Mouse (Mus musculus) embryonic facial prominence, embryonic 12.5 days (tissue): ENCODE results near the gene Thada. TPM values are rescaled to one million over a fixed set of nuclear protein-coding genes. Genes with fewer than 3 reads are reported as not detected.
"Not testable (repeated sequence)": the region's sequence is repeated elsewhere in the genome, so short reads cannot be mapped to it uniquely, and the experiment has no call there.

Source experiments
- ATAC-seq: fragments of 200-750 bp; cut with Nextera tagmentation; 2 replicates; pipeline ENCODE4 v1.8.0; 2017; ENCODE audit not compliant: insufficient number of reproducible peaks, insufficient read depth, low FRiP score, low TSS enrichment
- H3K27ac ChIP-seq: fragments of 300-500 bp; sonication (generic); 2 replicates; pipeline ENCODE4 v1.5.1; 2016; ENCODE audit warnings: mild to moderate bottlenecking
- H3K27me3 ChIP-seq: fragments of 300-500 bp; sonication (generic); 2 replicates; pipeline ENCODE4 v1.6.1; 2016; ENCODE audit warnings: mild to moderate bottlenecking, moderate library complexity
- H3K36me3 ChIP-seq: fragments of 300-500 bp; sonication (generic); 2 replicates; pipeline ENCODE4 v1.6.1; 2016; ENCODE audit warnings: mild to moderate bottlenecking
- H3K4me1 ChIP-seq: fragments of 300-500 bp; sonication (generic); 2 replicates; pipeline ENCODE4 v1.6.1; 2016
- H3K4me2 ChIP-seq: fragments of 300-500 bp; sonication (generic); replicated peaks from 2 replicates; pipeline ENCODE4 v1.6.1; 2016; ENCODE audit warnings: mild to moderate bottlenecking, moderate library complexity
- H3K4me3 ChIP-seq: fragments of 300-500 bp; sonication (generic); 2 replicates; pipeline ENCODE4 v1.5.1; 2016; ENCODE audit warnings: mild to moderate bottlenecking
- H3K9ac ChIP-seq: fragments of 300-500 bp; sonication (generic); 2 replicates; pipeline ENCODE4 v1.6.1; 2016; ENCODE audit warnings: mild to moderate bottlenecking, moderate library complexity
- H3K9me3 ChIP-seq: fragments of 300-500 bp; sonication (generic); 2 replicates; pipeline ENCODE4 v1.6.1; 2016; ENCODE audit warnings: mild to moderate bottlenecking, moderate library complexity
- WGBS: fragments of 180-500 bp; shearing (Covaris S2); methylation state at CpG from one replicate; pipeline ENCODE4 v1.1.7; 2016; 5-methylcytosine and 5-hydroxymethylcytosine counted together
- polyA plus RNA-seq: library from polyadenylated mRNA; unstranded; fragments of >200 nt; fragmentation: Nextera tagmentation; extraction: Ambion mirVana; gene quantifications from 2 replicates; pipeline ENCODE4 v1.2.1, GENCODE M21; 2016

The Thada gene
- polyA plus RNA-seq, 1 experiment from 2014 or later, result 10.2 TPM

GRCm38 (mm10) chr17:84244182-84244920 is 221.7 kb downstream of the Thada start:
- ATAC-seq, result no peak
- Histone ChIP-seq H3K4me1 (peaks cover 10% of the 10 kb centered on the region), H3K4me2 (no peak overlapping the region), H3K27ac (peak overlapping the region; percentile 52; the same call in 1 of the 2 replicates), H3K36me3 (0 out of 2 replicates have a peak, but pooled peaks cover 3% of the 10 kb centered on the region), H3K9ac (no peak overlapping the region), H3K4me3 (no peak overlapping the region), H3K9me3 (no peaks in the 10 kb centered on the region), H3K27me3 (no peaks in the 10 kb centered on the region)
- 74% methylated on average over 18 of the region's 18 CpGs for WGBS

DNA sequence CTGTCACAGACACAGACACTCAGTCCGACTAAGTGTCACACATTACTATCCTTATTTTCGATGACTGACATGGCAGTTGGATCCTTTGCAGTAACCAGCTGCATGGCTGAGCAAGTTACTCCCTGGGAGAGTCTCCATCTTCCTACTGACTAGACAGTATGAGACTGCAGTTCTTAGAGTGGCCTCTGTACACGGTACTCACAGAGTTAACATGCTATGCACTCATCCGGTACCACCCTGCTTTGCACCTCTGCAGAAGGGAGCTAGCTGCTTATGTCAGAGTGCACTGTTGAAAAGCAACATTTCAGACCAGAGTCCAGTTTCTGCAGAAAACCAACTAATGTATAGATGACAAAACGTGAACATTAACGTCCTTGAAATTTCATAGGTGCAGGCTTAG is 222.2 kb downstream of the Thada start:
- ATAC-seq, result 0 out of 2 replicates have a peak, but pooled peaks have one; percentile 69
- H3K27ac ChIP-seq, result peak overlapping the region; percentile 52; the same call in 1 of the 2 replicates
- no peak overlapping the region for H3K4me2 ChIP-seq
- H3K27me3 ChIP-seq, result no peaks in the 10 kb centered on the region
- H3K36me3 ChIP-seq, result 0 out of 2 replicates have a peak, but pooled peaks cover 3% of the 10 kb centered on the region
- no peak overlapping the region for H3K4me3 ChIP-seq
- no peaks in the 10 kb centered on the region for H3K9me3 ChIP-seq
- H3K4me1 ChIP-seq, result peaks cover 10% of the 10 kb centered on the region
- WGBS, result 68% methylated on average over 6 of the region's 6 CpGs
- no peak overlapping the region for H3K9ac ChIP-seq

GRCm38 (mm10) chr17:84241308-84241957 is 224.6 kb downstream of the Thada start:
- Histone ChIP-seq H3K4me1 (peaks cover 10% of the 10 kb centered on the region), H3K9ac (no peak overlapping the region), H3K36me3 (0 out of 2 replicates have a peak, but pooled peaks cover 3% of the 10 kb centered on the region), H3K27ac (no peak overlapping the region), H3K4me3 (no peak overlapping the region), H3K4me2 (no peak overlapping the region), H3K9me3 (no peaks in the 10 kb centered on the region), H3K27me3 (no peaks in the 10 kb centered on the region)
- ATAC-seq, result no peak
- 98% methylated on average over 6 of the region's 6 CpGs for WGBS

DNA sequence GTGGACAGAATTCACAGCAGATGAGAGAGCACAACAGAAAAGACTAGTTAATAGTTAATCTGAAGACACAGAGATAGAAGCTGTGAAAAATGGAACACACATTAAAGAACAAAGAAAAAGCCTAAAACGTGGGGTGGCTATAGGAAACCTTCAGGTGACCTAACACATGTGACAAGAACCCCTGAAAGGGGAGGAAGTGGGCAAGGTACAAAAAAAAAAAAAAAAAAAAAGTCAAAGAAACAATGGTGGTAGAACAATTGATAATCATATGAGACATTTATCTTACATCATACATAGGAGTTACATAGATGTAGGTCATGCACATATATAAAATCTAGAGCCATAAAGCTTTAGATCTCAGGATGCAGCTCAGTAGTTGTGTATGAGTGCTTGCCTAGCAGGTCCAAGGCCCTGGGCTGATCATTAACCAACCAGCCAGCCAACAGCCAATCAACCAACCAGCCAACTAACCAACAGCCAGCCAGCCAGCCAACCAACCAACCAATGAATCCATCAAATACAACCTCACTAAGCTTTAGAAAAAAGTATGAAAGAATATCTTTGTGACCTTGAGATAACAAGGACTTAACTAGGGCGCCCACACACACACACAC is 226.2 kb downstream of the Thada start:
- H3K4me2 ChIP-seq, result no peak overlapping the region
- 80% methylated on average over 2 of the region's 2 CpGs for WGBS
- ATAC-seq, result no peak

DNA sequence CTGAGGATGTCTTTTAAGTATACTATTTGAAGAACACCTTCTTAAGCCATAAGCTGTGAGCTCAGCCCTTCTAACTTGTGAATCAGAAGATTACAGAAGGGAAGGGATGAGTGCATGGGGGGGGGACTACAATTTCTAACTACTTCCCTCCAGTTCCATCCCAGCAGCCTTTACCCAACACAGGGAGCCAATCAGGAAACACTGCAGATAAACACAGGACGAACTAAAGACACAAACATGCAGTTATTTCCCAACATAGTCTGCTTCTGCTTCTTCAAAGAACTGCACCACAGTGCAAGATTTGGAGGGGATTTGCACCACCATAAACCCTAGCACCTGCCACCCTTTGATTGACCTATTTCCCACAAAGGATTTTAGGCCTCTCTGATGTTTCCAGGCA is 227.8 kb downstream of the Thada start:
- Histone ChIP-seq H3K4me1 (no peaks in the 10 kb centered on the region), H3K9me3 (no peaks in the 10 kb centered on the region), H3K27ac (no peak overlapping the region), H3K4me2 (no peak overlapping the region), H3K27me3 (no peaks in the 10 kb centered on the region), H3K36me3 (no peaks in the 10 kb centered on the region), H3K4me3 (no peak overlapping the region), H3K9ac (no peak overlapping the region)
- no peak for ATAC-seq
- 79% methylated on average over 1 of the region's 1 CpGs for WGBS

More for the DNA sequence above, 226.2 kb downstream of the Thada start:
- H3K9ac ChIP-seq, result no peak overlapping the region
- H3K4me3 ChIP-seq, result no peak overlapping the region
- H3K27ac ChIP-seq, result no peak overlapping the region
- H3K4me1 ChIP-seq, result peaks cover 10% of the 10 kb centered on the region
- no peaks in the 10 kb centered on the region for H3K27me3 ChIP-seq
- H3K36me3 ChIP-seq, result 0 out of 2 replicates have a peak, but pooled peaks cover 3% of the 10 kb centered on the region
- no peaks in the 10 kb centered on the region for H3K9me3 ChIP-seq

DNA sequence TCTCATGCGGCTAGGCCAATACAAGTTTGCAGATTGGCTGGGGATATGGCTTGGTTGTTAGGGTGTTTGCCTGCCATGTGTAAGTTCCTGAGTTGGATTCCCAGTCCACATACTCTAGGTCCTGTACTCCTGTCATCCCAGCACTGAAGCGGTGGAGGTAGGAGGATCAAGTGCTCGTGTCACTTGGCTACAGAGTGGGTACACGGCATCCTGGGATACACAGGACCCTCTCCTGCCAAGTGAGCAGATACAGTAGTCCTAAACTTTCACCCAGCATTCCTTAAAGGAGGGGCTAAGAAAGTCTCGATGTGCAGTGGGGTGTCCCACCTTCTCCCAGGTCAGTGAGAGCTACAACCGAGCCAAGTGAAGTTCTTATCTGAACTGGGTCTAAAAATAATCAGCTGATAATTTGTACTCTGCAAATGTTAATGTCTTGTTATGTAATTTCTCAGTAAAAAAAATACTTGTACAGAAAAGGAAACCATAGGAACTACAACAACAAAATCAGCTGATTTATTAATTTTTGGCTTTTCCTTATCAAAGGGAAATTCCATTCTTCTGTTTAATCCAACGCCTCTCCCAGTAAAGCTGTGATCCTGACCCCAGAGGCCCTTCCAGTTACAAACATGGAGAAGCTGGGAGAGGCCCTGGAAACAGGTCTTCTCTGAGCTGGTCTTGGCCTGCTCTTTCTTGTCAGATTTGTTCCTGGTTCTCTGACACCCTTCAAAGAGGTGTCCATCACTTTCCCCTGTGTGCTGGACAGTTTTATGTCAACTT is 229.0 kb downstream of the Thada start:
- H3K9me3 ChIP-seq, result no peaks in the 10 kb centered on the region
- 89% methylated on average over 7 of the region's 7 CpGs for WGBS
- no peaks in the 10 kb centered on the region for H3K36me3 ChIP-seq
- no peak overlapping the region for H3K9ac ChIP-seq
- ATAC-seq, result no peak
- no peak overlapping the region for H3K4me2 ChIP-seq
- H3K4me1 ChIP-seq, result no peaks in the 10 kb centered on the region
- no peak overlapping the region for H3K4me3 ChIP-seq
- H3K27me3 ChIP-seq, result no peaks in the 10 kb centered on the region
- H3K27ac ChIP-seq, result no peak overlapping the region

DNA sequence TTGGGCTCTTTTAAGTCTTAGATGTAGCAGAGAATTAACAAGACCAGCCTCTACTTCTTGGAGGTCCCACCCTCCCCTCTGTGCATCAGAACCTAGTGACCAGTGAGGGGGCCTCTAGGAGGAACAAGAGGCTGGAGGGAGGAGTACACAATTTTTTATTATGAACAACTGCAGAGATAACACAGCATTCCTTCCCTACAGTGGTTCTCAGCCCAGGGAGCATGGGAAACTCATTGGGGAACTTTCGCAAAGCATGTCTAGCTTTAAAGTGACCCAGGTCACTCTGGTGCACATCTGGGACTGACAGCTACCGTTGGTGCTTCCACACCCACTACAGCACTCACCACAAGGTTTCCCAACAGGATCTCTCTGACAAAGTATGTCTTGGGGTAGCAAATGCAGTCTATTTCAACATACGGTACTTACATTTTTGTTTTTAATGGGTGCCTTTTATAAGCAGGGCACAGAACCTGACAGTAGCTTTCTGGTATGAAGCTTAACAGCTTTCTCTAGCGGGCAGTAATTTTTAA is 230.5 kb downstream of the Thada start:
- no peaks in the 10 kb centered on the region for H3K27me3 ChIP-seq
- H3K4me1 ChIP-seq, result no peaks in the 10 kb centered on the region
- ATAC-seq, result no peak
- H3K36me3 ChIP-seq, result 0 out of 2 replicates have a peak, but pooled peaks cover 5% of the 10 kb centered on the region
- H3K4me3 ChIP-seq, result no peak overlapping the region
- WGBS, result 80% methylated on average over 4 of the region's 4 CpGs
- no peaks in the 10 kb centered on the region for H3K9me3 ChIP-seq
- H3K27ac ChIP-seq, result no peak overlapping the region
- no peak overlapping the region for H3K9ac ChIP-seq
- H3K4me2 ChIP-seq, result no peak overlapping the region

DNA sequence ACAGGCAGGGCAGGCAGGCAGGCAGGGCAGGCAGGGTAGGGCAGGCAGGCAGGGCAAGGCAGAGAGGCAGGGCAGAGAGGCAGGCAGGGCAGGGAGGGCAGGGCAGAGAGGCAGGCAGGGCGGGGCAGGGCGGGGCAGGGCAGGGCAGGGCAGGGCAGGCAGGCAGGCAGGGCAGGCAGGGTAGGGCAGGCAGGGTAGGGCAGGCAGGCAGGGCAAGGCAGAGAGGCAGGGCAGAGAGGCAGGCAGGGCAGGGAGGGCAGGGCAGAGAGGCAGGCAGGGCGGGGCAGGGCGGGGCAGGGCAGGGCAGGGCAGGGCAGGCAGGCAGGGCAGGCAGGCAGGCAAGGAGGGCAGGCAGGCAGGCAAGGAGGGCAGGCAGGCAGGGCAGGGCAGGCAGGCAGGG is 231.2 kb downstream of the Thada start:
- not testable (repeated sequence) for H3K27ac ChIP-seq, H3K9me3 ChIP-seq, H3K36me3 ChIP-seq, H3K4me2 ChIP-seq, H3K9ac ChIP-seq, H3K4me3 ChIP-seq, H3K27me3 ChIP-seq, H3K4me1 ChIP-seq
- no CpG with 5 or more reads among the region's 4 CpGs for WGBS
- ATAC-seq, result peak; percentile 35; the same call in 1 of the 2 replicates

DNA sequence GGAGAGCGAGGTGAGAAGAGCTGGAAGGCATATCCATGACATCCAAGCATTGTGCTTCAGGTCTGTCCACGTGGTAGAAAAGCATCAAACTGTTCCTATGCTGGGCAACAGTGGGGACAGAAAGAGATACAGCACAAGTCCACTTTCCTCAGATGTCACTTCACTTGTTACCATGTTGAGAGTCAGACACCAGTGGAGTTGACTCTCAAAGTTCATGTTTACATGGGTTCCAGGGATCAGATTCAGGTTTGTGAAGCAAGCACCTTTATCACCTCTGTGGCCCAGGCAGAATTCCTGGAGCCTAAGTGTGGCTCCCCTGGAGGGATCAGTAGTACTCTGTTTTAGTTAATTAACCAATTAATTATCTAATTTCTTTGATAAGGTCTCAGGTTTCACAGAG is 232.2 kb downstream of the Thada start:
- Histone ChIP-seq H3K4me3 (no peak overlapping the region), H3K27ac (no peak overlapping the region), H3K27me3 (no peaks in the 10 kb centered on the region), H3K36me3 (peaks cover 13% of the 10 kb centered on the region; the same call in 1 of the 2 replicates), H3K9me3 (no peaks in the 10 kb centered on the region), H3K9ac (no peak overlapping the region), H3K4me2 (no peak overlapping the region), H3K4me1 (no peaks in the 10 kb centered on the region)
- no peak for ATAC-seq
- 91% methylated on average over 2 of the region's 2 CpGs for WGBS

DNA sequence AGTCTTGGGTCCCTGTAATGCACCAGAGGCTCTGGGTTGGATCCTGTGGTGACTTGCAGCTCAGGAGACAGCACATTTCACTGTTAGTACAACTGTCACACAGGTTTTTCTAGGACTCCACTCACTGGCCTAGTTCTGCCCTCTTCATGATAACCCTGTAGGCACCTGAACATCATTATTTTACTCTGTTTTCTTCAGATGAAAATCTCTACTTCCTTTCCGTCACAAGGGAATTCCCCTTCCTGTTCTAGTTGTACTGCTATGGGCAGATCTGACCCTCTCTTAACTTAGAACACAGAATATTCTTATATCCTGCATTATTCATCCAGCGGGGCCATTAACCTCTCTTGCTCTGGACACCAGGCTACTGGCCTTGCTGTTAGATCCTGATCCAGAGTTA is 234.6 kb downstream of the Thada start:
- Histone ChIP-seq H3K4me2 (no peak overlapping the region), H3K27me3 (no peaks in the 10 kb centered on the region), H3K27ac (no peak overlapping the region), H3K9me3 (no peaks in the 10 kb centered on the region), H3K36me3 (peaks cover 13% of the 10 kb centered on the region; the same call in 1 of the 2 replicates), H3K9ac (no peak overlapping the region), H3K4me1 (peaks cover 4% of the 10 kb centered on the region; the same call in 1 of the 2 replicates), H3K4me3 (no peak overlapping the region)
- no peak for ATAC-seq
- 81% methylated on average over 2 of the region's 2 CpGs for WGBS

DNA sequence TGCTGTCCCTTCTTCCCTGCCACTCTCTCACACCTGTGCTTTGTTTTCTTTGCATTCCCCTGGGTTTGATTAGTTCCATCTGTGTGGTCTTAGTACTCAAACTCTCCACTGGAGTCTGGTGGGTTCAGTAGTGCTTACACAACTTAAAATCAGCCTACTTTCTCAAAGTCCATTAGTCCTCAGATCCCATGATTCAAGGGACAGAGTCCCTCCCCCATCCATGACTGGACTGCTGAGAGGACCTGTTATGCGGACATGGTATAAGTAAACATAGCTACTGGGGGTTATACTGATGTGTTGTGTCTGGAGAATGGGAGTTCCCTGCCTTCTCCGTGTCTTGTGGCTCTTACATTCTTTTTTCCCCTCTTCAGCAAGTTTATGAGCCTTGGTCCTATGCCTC is 237.8 kb downstream of the Thada start:
- ATAC-seq, result no peak
- 69% methylated on average over 2 of the region's 2 CpGs for WGBS
- H3K27me3 ChIP-seq, result no peaks in the 10 kb centered on the region
- H3K9me3 ChIP-seq, result no peaks in the 10 kb centered on the region
- H3K36me3 ChIP-seq, result peaks cover 29% of the 10 kb centered on the region
- H3K4me2 ChIP-seq, result no peak overlapping the region
- H3K4me3 ChIP-seq, result no peak overlapping the region
- H3K4me1 ChIP-seq, result peaks cover 4% of the 10 kb centered on the region; the same call in 1 of the 2 replicates
- no peak overlapping the region for H3K27ac ChIP-seq
- H3K9ac ChIP-seq, result no peak overlapping the region
